Mouse (Mus musculus): ENCODE results near the gene Olfr118. TPM values are rescaled to one million over a fixed set of nuclear protein-coding genes. Genes with fewer than 3 reads are reported as not detected.
"Not testable (repeated sequence)": the region's sequence is repeated elsewhere in the genome, so short reads cannot be mapped to it uniquely, and the experiment has no call there.

The Olfr118 gene
- total RNA-seq (2014; fragmentation: Nextera tagmentation): not detected in 2 replicates
- 0.05 TPM in 1 of 2 replicates, not detected in the other for total RNA-seq (2017)
- not detected in 2 replicates for polyA plus RNA-seq (2012)

DNA sequence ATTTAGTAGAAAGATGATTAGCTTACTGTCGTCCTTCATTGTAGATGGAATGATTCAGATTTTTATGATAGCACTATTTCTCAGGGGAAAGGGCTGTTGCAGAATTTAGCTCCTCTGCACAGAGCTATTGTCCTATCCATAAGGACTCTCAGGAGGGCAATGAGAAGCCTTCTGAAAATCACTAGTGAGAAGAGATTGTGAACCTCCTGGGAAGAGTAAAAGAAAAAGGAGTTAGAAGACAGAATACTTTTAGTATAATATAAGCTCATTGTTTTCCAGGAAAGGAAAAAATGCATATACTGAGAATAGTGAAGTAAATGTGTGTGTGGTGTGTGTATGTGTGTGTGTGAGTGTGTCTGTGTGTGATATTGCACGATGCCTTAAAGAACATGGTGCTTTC, at the start of gene Olfr118:
Gene Olfr118 (plus strand): TSS at position 301 of the 400 bp plus-strand sequence.
- TF ChIP-seq GATA1 (IDR thresholded peaks at IDR 0.05; ENCODE audit: borderline replicate concordance, low read length): no peak
- no peak for TF ChIP-seq TAL1 (conservative IDR thresholded peaks at IDR 0.05; ENCODE audit: low read depth, low read length)
- no peak for TF ChIP-seq GATA2 (IDR thresholded peaks at IDR 0.05; ENCODE audit: borderline replicate concordance, low read depth, low read length)
- no peak for TF ChIP-seq CTCF (IDR thresholded peaks at IDR 0.05; ENCODE audit: low read depth, low read length)
- Histone ChIP-seq H3K4me1 (ENCODE audit: insufficient read depth, low read depth, low read length) (no peaks in the 10 kb centered on the region), H3K4me3 (ENCODE audit: low read depth, low read length) (no peak within 1 kb of the TSS), H3K9me3 (replicated peaks) (no peaks in the 10 kb centered on the region), H3K36me3 (replicated peaks) (no peaks in the 10 kb centered on the region), H3K27me3 (ENCODE audit: insufficient read depth, low read length) (no peaks in the 10 kb centered on the region)
- ATAC-seq (ENCODE audit: extremely low read depth, insufficient number of reproducible peaks, low FRiP score, poor library complexity, severe bottlenecking) (no peak), DNase-seq (ENCODE audit: low spot score) (no peak)

DNA sequence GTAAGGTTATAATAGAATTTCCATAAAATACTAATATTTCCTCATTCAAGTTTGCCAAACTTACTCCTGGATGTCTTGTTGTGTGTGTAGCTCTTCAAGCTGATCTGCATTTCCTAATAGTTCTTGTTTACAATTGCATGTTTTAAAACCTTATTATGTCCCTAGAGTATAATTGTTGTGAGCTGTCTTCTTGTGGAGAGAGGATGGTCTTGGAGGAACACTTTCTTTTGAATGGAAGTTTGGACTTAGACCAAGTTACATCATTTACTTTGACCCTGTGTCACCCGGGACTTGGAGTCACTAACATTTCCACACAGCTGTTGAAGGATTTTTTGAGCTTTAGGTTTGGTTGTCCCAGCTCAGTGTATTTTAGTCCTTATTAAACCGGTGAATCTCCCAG, 39.8 kb upstream of the Olfr118 start, which contains the start of the genes Olfr115 and Olfr116:
Gene Olfr115 (minus strand): TSS at position 101 of the 400 bp plus-strand sequence.
Gene Olfr116 (minus strand): TSS at position 191 of the 400 bp plus-strand sequence.
- peaks cover 4% of the 10 kb centered on the region for H3K9me3 ChIP-seq (replicated peaks)
- H3K4me1 ChIP-seq (ENCODE audit: insufficient read depth, low read depth, low read length): no peaks in the 10 kb centered on the region
- no peak for DNase-seq (ENCODE audit: low spot score)
- no peaks in the 10 kb centered on the region for H3K27me3 ChIP-seq (ENCODE audit: insufficient read depth, low read length)
- ATAC-seq (ENCODE audit: extremely low read depth, insufficient number of reproducible peaks, low FRiP score, poor library complexity, severe bottlenecking): no peak
- H3K36me3 ChIP-seq (replicated peaks): no peaks in the 10 kb centered on the region
- TF ChIP-seq GATA2 (IDR thresholded peaks at IDR 0.05; ENCODE audit: borderline replicate concordance, low read depth, low read length): no peak
- no peak for TF ChIP-seq TAL1 (conservative IDR thresholded peaks at IDR 0.05; ENCODE audit: low read depth, low read length)
- no peak for TF ChIP-seq CTCF (IDR thresholded peaks at IDR 0.05; ENCODE audit: low read depth, low read length)
- no peak for TF ChIP-seq GATA1 (IDR thresholded peaks at IDR 0.05; ENCODE audit: borderline replicate concordance, low read length)
- no peak for TF ChIP-seq POLR2AphosphoS5 (IDR thresholded peaks at IDR 0.05; ENCODE audit: insufficient replicate concordance, low read depth, low read length)
- no peak within 1 kb of the TSS for H3K4me3 ChIP-seq (ENCODE audit: low read depth, low read length)

DNA sequence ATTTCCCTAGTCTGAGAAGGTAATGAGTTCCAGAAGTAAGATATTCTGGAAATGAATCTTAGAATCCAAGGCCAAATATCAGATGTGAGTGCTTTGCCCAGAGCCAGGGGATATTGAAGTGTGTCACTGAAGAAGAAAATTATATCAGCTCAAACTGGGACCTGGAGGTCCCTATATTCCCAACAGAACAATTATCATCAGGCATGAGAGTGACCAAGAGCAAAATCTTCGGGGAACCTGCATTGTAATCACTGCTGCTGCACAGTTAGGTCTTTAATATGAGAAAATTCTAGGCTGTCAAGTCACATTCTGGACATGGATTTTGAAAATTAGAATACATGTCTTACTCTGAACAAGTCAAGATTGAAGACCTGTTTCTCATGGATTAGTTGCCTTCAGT, 3.1 kb upstream of the Olfr118 start, which contains the start of gene Olfr117:
Gene Olfr117 (minus strand): TSS at position 101 of the 400 bp plus-strand sequence.
- no peak within 1 kb of the TSS for H3K4me3 ChIP-seq (ENCODE audit: low read depth, low read length)
- no peaks in the 10 kb centered on the region for H3K27me3 ChIP-seq (ENCODE audit: insufficient read depth, low read length)
- H3K9me3 ChIP-seq (replicated peaks): no peaks in the 10 kb centered on the region
- ATAC-seq (ENCODE audit: extremely low read depth, insufficient number of reproducible peaks, low FRiP score, poor library complexity, severe bottlenecking) (no peak), DNase-seq (ENCODE audit: low spot score) (no peak)
- no peaks in the 10 kb centered on the region for H3K4me1 ChIP-seq (ENCODE audit: insufficient read depth, low read depth, low read length)
- H3K36me3 ChIP-seq (replicated peaks): no peaks in the 10 kb centered on the region
- TF ChIP-seq GATA2 (IDR thresholded peaks at IDR 0.05; ENCODE audit: borderline replicate concordance, low read depth, low read length) (no peak), CTCF (IDR thresholded peaks at IDR 0.05; ENCODE audit: low read depth, low read length) (no peak), GATA1 (IDR thresholded peaks at IDR 0.05; ENCODE audit: borderline replicate concordance, low read length) (no peak), TAL1 (conservative IDR thresholded peaks at IDR 0.05; ENCODE audit: low read depth, low read length) (no peak), POLR2AphosphoS5 (IDR thresholded peaks at IDR 0.05; ENCODE audit: insufficient replicate concordance, low read depth, low read length) (no peak)

- not testable (repeated sequence) for ATAC-seq (ENCODE audit: extremely low read depth, insufficient number of reproducible peaks, low FRiP score, poor library complexity, severe bottlenecking); H3K9me3 ChIP-seq (replicated peaks); H3K4me1 ChIP-seq (ENCODE audit: insufficient read depth, low read depth, low read length); H3K4me3 ChIP-seq (ENCODE audit: low read depth, low read length); DNase-seq (ENCODE audit: low spot score); H3K36me3 ChIP-seq (replicated peaks); H3K27me3 ChIP-seq (ENCODE audit: insufficient read depth, low read length)
Measured at GRCm38 (mm10) chr17:37696264-37696663, 29.5 kb downstream of the Olfr118 start, which contains the start of gene Olfr119. Gene Olfr119, plus strand, starts transcription at chr17:37696564.

GRCm38 (mm10) chr17:37721508-37721907, 54.7 kb downstream of the Olfr118 start, which contains the start of gene Olfr120:
Gene Olfr120, plus strand, starts transcription at chr17:37721808.
- ATAC-seq (ENCODE audit: extremely low read depth, insufficient number of reproducible peaks, low FRiP score, poor library complexity, severe bottlenecking): no peak
- Histone ChIP-seq H3K27me3 (ENCODE audit: insufficient read depth, low read length) (no peaks in the 10 kb centered on the region), H3K4me1 (ENCODE audit: insufficient read depth, low read depth, low read length) (no peaks in the 10 kb centered on the region), H3K36me3 (replicated peaks) (no peaks in the 10 kb centered on the region), H3K9me3 (replicated peaks) (no peaks in the 10 kb centered on the region), H3K4me3 (ENCODE audit: low read depth, low read length) (no peak within 1 kb of the TSS)
- TF ChIP-seq TAL1 (conservative IDR thresholded peaks at IDR 0.05; ENCODE audit: low read depth, low read length): no peak
- no peak for TF ChIP-seq GATA1 (IDR thresholded peaks at IDR 0.05; ENCODE audit: borderline replicate concordance, low read length)
- TF ChIP-seq POLR2AphosphoS5 (IDR thresholded peaks at IDR 0.05; ENCODE audit: insufficient replicate concordance, low read depth, low read length): no peak
- TF ChIP-seq CTCF (IDR thresholded peaks at IDR 0.05; ENCODE audit: low read depth, low read length): no peak
- no peak for TF ChIP-seq GATA2 (IDR thresholded peaks at IDR 0.05; ENCODE audit: borderline replicate concordance, low read depth, low read length)
- no peak for DNase-seq (ENCODE audit: low spot score)

Other genes with a start within 250 kb of the Olfr118 start
- gene Olfr108, start 221.5 kb upstream of the Olfr118 start, total RNA-seq (2014; fragmentation: Nextera tagmentation): not detected in 2 replicates
- 0.11 TPM in 1 of 2 replicates, not detected in the other for gene Olfr108, start 221.5 kb upstream of the Olfr118 start, total RNA-seq (2017)
- not detected in 2 replicates for gene Olfr108, start 221.5 kb upstream of the Olfr118 start, polyA plus RNA-seq (2012)
- not detected in 2 replicates for gene Olfr109, start 208.1 kb upstream of the Olfr118 start, total RNA-seq (2014; fragmentation: Nextera tagmentation)
- 0.05 and 0.06 TPM in 2 replicates for gene Olfr109, start 208.1 kb upstream of the Olfr118 start, total RNA-seq (2017)
- not detected in 2 replicates for gene Olfr109, start 208.1 kb upstream of the Olfr118 start, polyA plus RNA-seq (2012)
- not detected in 2 replicates for gene H2-M2, start 183.4 kb upstream of the Olfr118 start, total RNA-seq (2014; fragmentation: Nextera tagmentation)
- not detected in 2 replicates for gene H2-M2, start 183.4 kb upstream of the Olfr118 start, total RNA-seq (2017)
- gene H2-M2, start 183.4 kb upstream of the Olfr118 start, polyA plus RNA-seq (2012): not detected in 2 replicates
- gene Olfr110, start 174.5 kb upstream of the Olfr118 start, total RNA-seq (2014; fragmentation: Nextera tagmentation): not detected in 2 replicates
- gene Olfr110, start 174.5 kb upstream of the Olfr118 start, total RNA-seq (2017): not detected in 2 replicates
- gene Olfr110, start 174.5 kb upstream of the Olfr118 start, polyA plus RNA-seq (2012): not detected in 2 replicates
- not detected in 2 replicates for gene Olfr111, start 159.0 kb upstream of the Olfr118 start, total RNA-seq (2014; fragmentation: Nextera tagmentation)
- 0.12 TPM in 1 of 2 replicates, not detected in the other for gene Olfr111, start 159.0 kb upstream of the Olfr118 start, total RNA-seq (2017)
- not detected in 2 replicates for gene Olfr111, start 159.0 kb upstream of the Olfr118 start, polyA plus RNA-seq (2012)
- not detected in 2 replicates for gene Olfr112, start 97.5 kb upstream of the Olfr118 start, total RNA-seq (2014; fragmentation: Nextera tagmentation)
- 0.05 and 0.12 TPM in 2 replicates for gene Olfr112, start 97.5 kb upstream of the Olfr118 start, total RNA-seq (2017)
- not detected in 2 replicates for gene Olfr112, start 97.5 kb upstream of the Olfr118 start, polyA plus RNA-seq (2012)
- not detected in 2 replicates for gene Olfr113, start 89.3 kb upstream of the Olfr118 start, total RNA-seq (2014; fragmentation: Nextera tagmentation)
- 0.22 TPM in 1 of 2 replicates, not detected in the other for gene Olfr113, start 89.3 kb upstream of the Olfr118 start, total RNA-seq (2017)
- not detected in 2 replicates for gene Olfr113, start 89.3 kb upstream of the Olfr118 start, polyA plus RNA-seq (2012)
- gene Olfr114, start 74.2 kb upstream of the Olfr118 start, total RNA-seq (2014; fragmentation: Nextera tagmentation): not detected in 2 replicates
- not detected in 2 replicates for gene Olfr114, start 74.2 kb upstream of the Olfr118 start, total RNA-seq (2017)
- gene Olfr114, start 74.2 kb upstream of the Olfr118 start, polyA plus RNA-seq (2012): not detected in 2 replicates
- gene Olfr115, start 39.9 kb upstream of the Olfr118 start, total RNA-seq (2014; fragmentation: Nextera tagmentation): not detected in 2 replicates
- gene Olfr115, start 39.9 kb upstream of the Olfr118 start, total RNA-seq (2017): 0.44 TPM in 1 of 2 replicates, not detected in the other
- gene Olfr115, start 39.9 kb upstream of the Olfr118 start, polyA plus RNA-seq (2012): not detected in 2 replicates
- not detected in 2 replicates for gene Olfr116, start 39.8 kb upstream of the Olfr118 start, total RNA-seq (2014; fragmentation: Nextera tagmentation)
- 0.05 TPM in 1 of 2 replicates, not detected in the other for gene Olfr116, start 39.8 kb upstream of the Olfr118 start, total RNA-seq (2017)
- not detected in 2 replicates for gene Olfr116, start 39.8 kb upstream of the Olfr118 start, polyA plus RNA-seq (2012)
- gene Olfr117, start 3.2 kb upstream of the Olfr118 start, total RNA-seq (2014; fragmentation: Nextera tagmentation): not detected in 2 replicates
- 0.05 TPM in 1 of 2 replicates, not detected in the other for gene Olfr117, start 3.2 kb upstream of the Olfr118 start, total RNA-seq (2017)
- gene Olfr117, start 3.2 kb upstream of the Olfr118 start, polyA plus RNA-seq (2012): not detected in 2 replicates
- not detected in 2 replicates for gene Olfr119, start 29.6 kb downstream of the Olfr118 start, total RNA-seq (2014; fragmentation: Nextera tagmentation)
- 0.17 TPM in 1 of 2 replicates, not detected in the other for gene Olfr119, start 29.6 kb downstream of the Olfr118 start, total RNA-seq (2017)
- gene Olfr119, start 29.6 kb downstream of the Olfr118 start, polyA plus RNA-seq (2012): not detected in 2 replicates
- not detected in 2 replicates for gene Olfr120, start 54.8 kb downstream of the Olfr118 start, total RNA-seq (2014; fragmentation: Nextera tagmentation)
- 0.11 TPM in 1 of 2 replicates, not detected in the other for gene Olfr120, start 54.8 kb downstream of the Olfr118 start, total RNA-seq (2017)
- gene Olfr120, start 54.8 kb downstream of the Olfr118 start, polyA plus RNA-seq (2012): not detected in 2 replicates
- not detected in 2 replicates for gene Olfr121, start 81.9 kb downstream of the Olfr118 start, total RNA-seq (2014; fragmentation: Nextera tagmentation)
- not detected in 2 replicates for gene Olfr121, start 81.9 kb downstream of the Olfr118 start, total RNA-seq (2017)
- not detected in 2 replicates for gene Olfr121, start 81.9 kb downstream of the Olfr118 start, polyA plus RNA-seq (2012)
- gene Olfr122, start 101.6 kb downstream of the Olfr118 start, total RNA-seq (2014; fragmentation: Nextera tagmentation): not detected in 2 replicates
- not detected in 2 replicates for gene Olfr122, start 101.6 kb downstream of the Olfr118 start, total RNA-seq (2017)
- not detected in 2 replicates for gene Olfr122, start 101.6 kb downstream of the Olfr118 start, polyA plus RNA-seq (2012)
- not detected in 2 replicates for gene Olfr123, start 126.5 kb downstream of the Olfr118 start, total RNA-seq (2014; fragmentation: Nextera tagmentation)
- 0.11 TPM in 1 of 2 replicates, not detected in the other for gene Olfr123, start 126.5 kb downstream of the Olfr118 start, total RNA-seq (2017)
- gene Olfr123, start 126.5 kb downstream of the Olfr118 start, polyA plus RNA-seq (2012): not detected in 2 replicates
- gene Olfr124, start 132.9 kb downstream of the Olfr118 start, total RNA-seq (2014; fragmentation: Nextera tagmentation): not detected in 2 replicates
- 0.27 TPM in 1 of 2 replicates, not detected in the other for gene Olfr124, start 132.9 kb downstream of the Olfr118 start, total RNA-seq (2017)
- gene Olfr124, start 132.9 kb downstream of the Olfr118 start, polyA plus RNA-seq (2012): not detected in 2 replicates
- gene Olfr125, start 166.0 kb downstream of the Olfr118 start, total RNA-seq (2014; fragmentation: Nextera tagmentation): not detected in 2 replicates
- not detected in 2 replicates for gene Olfr125, start 166.0 kb downstream of the Olfr118 start, total RNA-seq (2017)
- gene Olfr125, start 166.0 kb downstream of the Olfr118 start, polyA plus RNA-seq (2012): not detected in 2 replicates
- gene Olfr126, start 180.5 kb downstream of the Olfr118 start, total RNA-seq (2014; fragmentation: Nextera tagmentation): not detected in 2 replicates
- 0.11 TPM in 1 of 2 replicates, not detected in the other for gene Olfr126, start 180.5 kb downstream of the Olfr118 start, total RNA-seq (2017)
- gene Olfr126, start 180.5 kb downstream of the Olfr118 start, polyA plus RNA-seq (2012): not detected in 2 replicates
- gene Olfr127, start 233.4 kb downstream of the Olfr118 start, total RNA-seq (2014; fragmentation: Nextera tagmentation): not detected in 2 replicates
- 0.35 TPM in 1 of 2 replicates, not detected in the other for gene Olfr127, start 233.4 kb downstream of the Olfr118 start, total RNA-seq (2017)
- gene Olfr127, start 233.4 kb downstream of the Olfr118 start, polyA plus RNA-seq (2012): not detected in 2 replicates